Mouse (Mus musculus) kidney, embryonic 14.5 days (tissue): ENCODE data around the gene Tpst2. TPM values are rescaled to one million over a fixed set of nuclear protein-coding genes. Genes with fewer than 3 reads are reported as not detected.

Source experiments
- ATAC-seq: fragments of 200-750 bp; cut with Nextera tagmentation; 2 replicates; pipeline ENCODE4 v1.8.0; 2017; ENCODE audit warnings: moderate number of reproducible peaks, mild to moderate bottlenecking, moderate TSS enrichment, moderate library complexity; ENCODE audit not compliant: low FRiP score, low TSS enrichment
- H3K27ac ChIP-seq: fragments of 300-500 bp; sonication (generic); 2 replicates; pipeline ENCODE4 v1.5.1; 2014; ENCODE audit warnings: low read depth, mild to moderate bottlenecking, low read length, moderate library complexity, mixed read lengths
- H3K27me3 ChIP-seq: fragments of 300-500 bp; sonication (generic); 2 replicates; pipeline ENCODE4 v1.6.1; 2014; ENCODE audit warnings: mild to moderate bottlenecking, low read length; ENCODE audit not compliant: control insufficient read depth, insufficient read depth
- H3K36me3 ChIP-seq: fragments of 300-500 bp; sonication (generic); 2 replicates; pipeline ENCODE4 v1.6.1; 2014; ENCODE audit warnings: low read length, mixed read lengths; ENCODE audit not compliant: control insufficient read depth, insufficient read depth
- H3K4me1 ChIP-seq: fragments of 300-500 bp; sonication (generic); 2 replicates; pipeline ENCODE4 v1.6.1; 2014; ENCODE audit warnings: low read length, mixed read lengths; ENCODE audit not compliant: control insufficient read depth, insufficient read depth
- H3K4me2 ChIP-seq: fragments of 300-500 bp; sonication (generic); replicated peaks from 2 replicates; pipeline ENCODE4 v1.6.1; 2014; ENCODE audit warnings: low read depth, mild to moderate bottlenecking, low read length
- H3K4me3 ChIP-seq: fragments of 300-500 bp; sonication (generic); 2 replicates; pipeline ENCODE4 v1.5.1; 2014; ENCODE audit warnings: mild to moderate bottlenecking, low read length
- H3K9ac ChIP-seq: fragments of 300-500 bp; sonication (generic); 2 replicates; pipeline ENCODE4 v1.6.1; 2014; ENCODE audit warnings: low read depth, mild to moderate bottlenecking, low read length, moderate library complexity
- H3K9me3 ChIP-seq: fragments of 300-500 bp; sonication (generic); 2 replicates; pipeline ENCODE4 v1.6.1; 2016; ENCODE audit warnings: low read length; ENCODE audit not compliant: control insufficient read depth
- WGBS: fragments of 180-500 bp; shearing (Covaris S2); extraction: QIAGEN DNeasy Blood & Tissue Kit; methylation state at CpG from one replicate; pipeline ENCODE4 v1.1.7; 2014; 5-methylcytosine and 5-hydroxymethylcytosine counted together
- polyA plus RNA-seq: library from polyadenylated mRNA; unstranded; fragments of >200 nt; fragmentation: Nextera tagmentation; extraction: Ambion mirVana; gene quantifications from 2 replicates; pipeline ENCODE4 v1.2.1, GENCODE M21; 2014

The Tpst2 gene
- polyA plus RNA-seq, 1 experiment from 2014 or later, result 50.3 TPM

DNA sequence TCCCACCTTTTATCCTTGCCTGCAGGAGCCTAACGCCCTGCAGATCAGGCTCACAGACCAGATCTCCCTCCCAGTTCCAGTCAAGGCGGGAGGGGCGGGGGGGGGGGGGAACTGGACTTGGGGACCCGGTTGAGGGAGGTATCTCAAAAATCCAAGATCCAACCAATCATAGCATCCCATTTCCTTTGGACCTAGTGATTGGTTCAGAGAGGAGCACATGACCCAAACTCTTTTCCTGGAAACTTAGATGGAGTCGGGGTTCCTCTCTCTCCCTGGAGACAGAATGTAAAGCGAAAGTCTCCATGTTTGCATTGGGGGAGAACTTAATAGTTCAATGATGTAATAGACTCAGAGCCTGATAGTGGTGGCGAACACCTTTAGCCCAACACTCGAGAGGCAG, 29.1 kb upstream of the Tpst2 start:
- Histone ChIP-seq H3K36me3 (no peaks in the 10 kb centered on the region), H3K9ac (no peak overlapping the region), H3K27me3 (no peaks in the 10 kb centered on the region), H3K4me3 (no peak overlapping the region), H3K4me1 (no peaks in the 10 kb centered on the region; the same call in 1 of the 2 replicates), H3K9me3 (no peaks in the 10 kb centered on the region), H3K4me2 (no peak overlapping the region), H3K27ac (no peak overlapping the region)
- ATAC-seq, result no peak
- 49% methylated on average over 8 of the region's 8 CpGs for WGBS

DNA sequence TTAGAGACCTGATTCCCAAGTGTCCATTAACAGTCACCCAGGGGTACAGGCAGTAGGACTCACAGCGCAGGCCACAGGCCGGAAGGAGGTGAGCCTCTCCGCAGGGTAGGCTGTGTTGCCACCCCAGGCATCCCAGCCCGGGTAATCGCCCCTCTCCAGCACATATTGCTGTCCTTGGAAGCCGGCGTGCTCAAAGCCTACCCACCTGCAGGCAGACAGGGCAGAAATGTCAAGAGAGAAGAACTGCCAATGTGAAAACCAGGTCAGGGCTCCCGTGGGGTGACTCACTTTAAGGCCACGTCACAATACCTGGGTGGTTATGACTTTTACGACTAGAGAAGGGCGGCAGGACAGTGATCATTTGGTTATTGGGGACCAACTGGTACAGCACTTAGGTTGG, 27.4 kb upstream of the Tpst2 start:
- H3K27ac ChIP-seq, result no peak overlapping the region
- no peak for ATAC-seq
- H3K4me1 ChIP-seq, result 0 out of 2 replicates have a peak, but pooled peaks cover under 1% of the 10 kb centered on the region
- H3K9me3 ChIP-seq, result no peaks in the 10 kb centered on the region
- H3K9ac ChIP-seq, result no peak overlapping the region
- no peaks in the 10 kb centered on the region for H3K36me3 ChIP-seq
- no peak overlapping the region for H3K4me3 ChIP-seq
- H3K4me2 ChIP-seq, result no peak overlapping the region
- no peaks in the 10 kb centered on the region for H3K27me3 ChIP-seq
- 78% methylated on average over 11 of the region's 11 CpGs for WGBS

DNA sequence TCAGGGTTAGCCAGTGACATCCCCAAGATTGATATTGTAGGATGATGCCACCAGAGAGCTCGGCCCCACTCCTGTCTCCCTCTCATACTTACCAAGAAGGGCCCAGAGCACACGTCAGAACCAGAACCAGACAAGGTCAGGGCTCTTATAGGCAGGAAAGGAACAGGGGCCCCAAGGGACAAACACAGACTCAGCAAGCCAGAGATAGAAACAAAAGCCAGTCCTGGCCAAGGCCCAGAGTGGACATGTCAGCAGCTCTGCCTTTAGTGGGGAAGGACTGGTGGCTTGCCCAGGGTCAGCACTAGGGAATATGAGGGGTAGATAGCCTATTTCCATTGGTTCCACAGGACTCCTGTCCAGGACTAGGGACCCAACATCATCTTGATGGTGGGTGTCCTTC, 24.1 kb upstream of the Tpst2 start, which contains the start of gene Cryba4:
Cryba4 (minus strand) TSS at position 119 of the 400 bp plus-strand sequence.
- H3K9ac ChIP-seq, result no peak within 1 kb of the TSS
- 70% methylated on average over 2 of the region's 2 CpGs for WGBS
- no peak for ATAC-seq
- no peak within 1 kb of the TSS for H3K4me3 ChIP-seq
- peaks cover 14% of the 10 kb centered on the region; the same call in 1 of the 2 replicates for H3K4me1 ChIP-seq
- no peak within 1 kb of the TSS for H3K4me2 ChIP-seq
- no peaks in the 10 kb centered on the region for H3K9me3 ChIP-seq
- no peak within 1 kb of the TSS for H3K27ac ChIP-seq
- no peaks in the 10 kb centered on the region for H3K27me3 ChIP-seq
- H3K36me3 ChIP-seq, result no peaks in the 10 kb centered on the region

DNA sequence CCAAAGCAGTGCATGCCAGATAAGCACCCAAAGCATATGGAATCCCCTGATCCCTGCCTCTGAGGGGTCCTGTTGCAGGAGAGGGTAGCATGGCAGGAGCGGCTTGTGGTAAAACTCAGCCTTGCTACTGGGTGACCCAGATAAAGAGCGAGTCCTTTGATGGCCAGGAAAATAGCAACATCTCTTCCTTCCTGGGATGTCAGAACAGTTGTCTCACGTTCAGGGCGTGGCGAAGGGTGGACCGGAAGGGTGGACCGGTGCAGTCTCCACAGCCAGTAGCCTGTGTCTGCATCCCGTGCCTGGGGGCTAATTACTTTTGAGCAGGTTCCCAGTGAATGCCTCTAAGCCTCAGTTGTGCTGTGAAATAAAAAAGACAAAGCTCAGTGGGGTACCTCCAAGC, 23.3 kb upstream of the Tpst2 start:
- Histone ChIP-seq H3K27me3 (no peaks in the 10 kb centered on the region), H3K4me1 (peaks cover 14% of the 10 kb centered on the region; the same call in 1 of the 2 replicates), H3K4me3 (no peak overlapping the region), H3K27ac (no peak overlapping the region), H3K9me3 (no peaks in the 10 kb centered on the region), H3K9ac (no peak overlapping the region), H3K36me3 (no peaks in the 10 kb centered on the region), H3K4me2 (no peak overlapping the region)
- ATAC-seq, result no peak
- WGBS, result 30% methylated on average over 8 of the region's 8 CpGs

DNA sequence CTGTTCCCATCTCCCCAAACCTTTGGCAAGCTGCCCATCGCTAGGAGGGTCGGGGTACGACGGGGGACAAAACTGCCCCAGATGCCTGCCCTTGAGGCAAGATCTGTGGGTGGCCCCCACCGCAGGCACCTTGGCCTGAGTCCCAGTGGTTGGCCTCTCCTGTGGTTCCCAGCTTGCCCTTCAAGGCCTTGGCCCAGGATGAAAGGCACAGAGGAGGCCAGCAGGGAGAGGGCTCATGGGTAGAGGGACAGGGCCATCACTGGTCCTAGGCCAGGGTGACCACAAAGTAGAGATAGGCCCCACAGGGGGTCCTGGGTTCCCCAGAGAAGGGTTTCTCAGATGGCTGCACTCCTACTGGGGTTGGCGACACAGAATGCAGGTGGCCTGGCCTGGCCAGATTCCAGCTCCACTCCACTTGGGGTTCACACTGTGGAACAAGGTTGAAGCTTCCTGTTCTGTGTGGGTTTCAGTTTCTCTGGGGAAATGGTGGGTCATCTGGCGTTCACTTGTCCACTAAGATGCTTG, 22.1 kb upstream of the Tpst2 start:
- WGBS, result 84% methylated on average over 7 of the region's 7 CpGs
- Histone ChIP-seq H3K27ac (no peak overlapping the region), H3K4me1 (peaks cover 14% of the 10 kb centered on the region; the same call in 1 of the 2 replicates), H3K9me3 (no peaks in the 10 kb centered on the region), H3K27me3 (no peaks in the 10 kb centered on the region), H3K4me3 (no peak overlapping the region), H3K4me2 (no peak overlapping the region), H3K36me3 (no peaks in the 10 kb centered on the region), H3K9ac (no peak overlapping the region)
- ATAC-seq, result no peak

DNA sequence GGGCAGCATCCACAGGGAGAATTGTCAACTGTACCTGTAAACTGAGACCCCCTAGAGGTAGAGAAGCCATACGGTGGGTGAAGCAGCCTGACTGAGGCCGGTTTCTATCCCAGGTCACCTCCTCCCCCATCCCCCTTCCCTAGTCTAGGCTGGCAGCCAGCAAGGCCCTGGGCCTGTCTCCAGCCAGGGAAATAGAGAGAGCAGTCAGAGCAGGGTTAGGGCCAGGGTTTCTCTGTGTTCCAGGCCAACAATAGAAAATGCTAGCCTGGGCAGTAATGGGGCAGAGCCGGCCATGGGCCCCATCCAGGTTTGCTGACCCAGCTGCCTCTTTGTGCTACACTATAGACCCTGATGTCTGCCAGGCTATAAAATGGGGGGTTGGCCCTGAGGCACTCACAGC, 21.1 kb upstream of the Tpst2 start, which contains the start of gene Crybb1:
Crybb1 (plus strand) TSS at position 390 of the 400 bp plus-strand sequence.
- Histone ChIP-seq H3K9ac (no peak within 1 kb of the TSS), H3K27ac (no peak within 1 kb of the TSS), H3K4me3 (no peak within 1 kb of the TSS), H3K27me3 (no peaks in the 10 kb centered on the region), H3K4me2 (no peak within 1 kb of the TSS), H3K9me3 (no peaks in the 10 kb centered on the region), H3K4me1 (peaks cover 14% of the 10 kb centered on the region; the same call in 1 of the 2 replicates), H3K36me3 (no peaks in the 10 kb centered on the region)
- WGBS, result 45% methylated on average over 3 of the region's 3 CpGs
- no peak for ATAC-seq

DNA sequence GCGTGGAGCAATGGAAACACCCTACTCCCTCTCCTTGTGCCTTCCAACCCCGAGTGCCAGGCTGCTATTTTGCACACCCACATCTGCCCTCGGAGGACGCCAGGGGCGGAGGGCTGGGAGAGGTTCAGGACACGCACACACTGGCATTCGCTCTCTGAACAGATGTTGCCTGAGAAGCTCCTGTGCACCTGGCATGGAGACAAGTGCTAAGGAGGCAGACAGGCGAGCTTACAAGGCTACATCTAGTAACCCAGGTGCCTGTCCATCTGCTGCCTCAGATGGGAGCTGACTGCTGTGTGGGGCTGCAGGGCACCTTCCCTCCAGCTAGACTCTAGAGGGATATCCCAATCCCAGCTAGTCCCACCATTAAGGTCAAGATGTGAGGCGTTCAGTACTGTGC, 20.0 kb upstream of the Tpst2 start:
- 75% methylated on average over 9 of the region's 9 CpGs for WGBS
- Histone ChIP-seq H3K4me1 (peaks cover 14% of the 10 kb centered on the region; the same call in 1 of the 2 replicates), H3K36me3 (no peaks in the 10 kb centered on the region), H3K4me2 (no peak overlapping the region), H3K9me3 (no peaks in the 10 kb centered on the region), H3K4me3 (no peak overlapping the region), H3K27me3 (no peaks in the 10 kb centered on the region), H3K27ac (no peak overlapping the region), H3K9ac (no peak overlapping the region)
- ATAC-seq, result no peak

DNA sequence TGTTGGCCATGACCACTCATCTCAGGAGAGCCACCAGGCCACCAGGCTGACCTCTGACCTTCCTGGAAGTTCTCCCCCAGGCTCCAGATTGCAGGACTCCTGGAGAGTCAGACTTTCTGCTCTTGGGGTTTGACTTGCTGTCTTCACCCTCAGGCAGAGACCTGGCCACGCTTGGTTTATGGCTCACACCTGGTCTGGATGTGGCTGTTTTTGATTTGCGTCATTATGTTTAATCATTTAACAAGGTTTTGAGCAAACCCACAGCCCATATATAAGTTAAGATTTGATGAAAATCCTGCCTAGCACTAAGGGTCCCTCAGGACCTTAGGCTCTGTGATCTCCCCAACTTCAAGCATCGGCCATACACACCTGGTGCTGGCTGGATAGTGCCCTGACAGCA, 18.6 kb upstream of the Tpst2 start:
- ATAC-seq, result no peak
- H3K27ac ChIP-seq, result no peak overlapping the region

DNA sequence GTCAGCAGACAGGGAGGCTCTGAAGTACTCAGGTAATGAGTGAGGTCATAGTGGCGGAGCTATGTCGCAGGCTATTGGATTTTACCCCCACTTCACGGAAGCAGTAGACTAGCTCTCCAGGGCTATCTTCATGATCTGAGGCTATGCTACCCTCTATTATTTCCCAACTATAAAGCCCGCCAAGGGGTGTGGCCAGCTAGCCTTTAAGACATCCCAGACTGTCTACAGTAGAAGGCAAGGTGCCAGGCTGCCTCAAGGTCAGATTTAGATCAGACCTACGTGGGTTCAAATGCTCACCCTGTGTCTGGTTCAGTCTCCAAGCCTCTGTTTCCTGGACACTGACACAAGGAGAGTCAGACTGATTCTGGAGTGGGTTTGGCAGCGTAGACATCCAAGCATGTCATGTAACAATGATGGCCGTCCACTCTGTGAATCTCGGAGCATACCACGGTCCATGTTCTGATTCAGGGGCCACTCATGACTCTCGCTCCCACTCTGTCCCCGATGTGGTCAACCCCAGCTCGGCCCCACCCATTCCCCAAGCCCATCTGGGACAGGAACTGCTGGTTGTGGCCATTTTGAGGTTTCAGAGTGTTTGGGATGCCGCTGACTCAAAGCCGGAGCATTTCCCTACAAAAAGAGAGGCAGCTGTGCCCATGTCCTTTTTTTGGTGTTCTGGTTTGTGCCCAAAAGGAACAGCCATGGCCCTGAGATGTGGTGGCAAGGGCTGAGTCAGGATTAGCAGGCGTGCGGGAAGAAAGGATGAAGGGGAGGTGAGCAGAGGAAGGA, 16.4 kb upstream of the Tpst2 start:
- 82% methylated on average over 16 of the region's 16 CpGs for WGBS
- Histone ChIP-seq H3K4me2 (no peak overlapping the region), H3K27ac (no peak overlapping the region), H3K9ac (no peak overlapping the region), H3K4me1 (peaks cover 11% of the 10 kb centered on the region; the same call in 1 of the 2 replicates), H3K27me3 (no peaks in the 10 kb centered on the region), H3K4me3 (no peak overlapping the region), H3K9me3 (no peaks in the 10 kb centered on the region), H3K36me3 (no peaks in the 10 kb centered on the region)
- ATAC-seq, result no peak

More for the DNA sequence above, 18.6 kb upstream of the Tpst2 start:
- Histone ChIP-seq H3K36me3 (no peaks in the 10 kb centered on the region), H3K27me3 (no peaks in the 10 kb centered on the region), H3K9ac (no peak overlapping the region), H3K4me1 (peaks cover 14% of the 10 kb centered on the region; the same call in 1 of the 2 replicates), H3K9me3 (no peaks in the 10 kb centered on the region), H3K4me2 (no peak overlapping the region), H3K4me3 (no peak overlapping the region)
- 64% methylated on average over 3 of the region's 3 CpGs for WGBS
